Mouse (Mus musculus): Measurements from ENCODE around the gene 1110059E24Rik.

- TF ChIP-seq CTCF (IDR thresholded peaks at IDR 0.05; ENCODE audit: control insufficient read depth, insufficient read depth, insufficient read length): no peak
- no peak for TF ChIP-seq USF1 (IDR thresholded peaks at IDR 0.05; ENCODE audit: low read depth)
- TF ChIP-seq MAX (IDR thresholded peaks at IDR 0.05): no peak
- no peak for TF ChIP-seq CEBPB (IDR thresholded peaks at IDR 0.05; ENCODE audit: low read depth)
- TF ChIP-seq MYOD1 (IDR thresholded peaks at IDR 0.05; ENCODE audit: control insufficient read depth, insufficient read length, low read depth): no peak
Observed at GRCm38 (mm10) chr19:21635406-21635805, 17.4 kb downstream of the 1110059E24Rik start.
